10 mouse cellular contexts compared by ENCODE assay signal in the genomic region with DNA sequence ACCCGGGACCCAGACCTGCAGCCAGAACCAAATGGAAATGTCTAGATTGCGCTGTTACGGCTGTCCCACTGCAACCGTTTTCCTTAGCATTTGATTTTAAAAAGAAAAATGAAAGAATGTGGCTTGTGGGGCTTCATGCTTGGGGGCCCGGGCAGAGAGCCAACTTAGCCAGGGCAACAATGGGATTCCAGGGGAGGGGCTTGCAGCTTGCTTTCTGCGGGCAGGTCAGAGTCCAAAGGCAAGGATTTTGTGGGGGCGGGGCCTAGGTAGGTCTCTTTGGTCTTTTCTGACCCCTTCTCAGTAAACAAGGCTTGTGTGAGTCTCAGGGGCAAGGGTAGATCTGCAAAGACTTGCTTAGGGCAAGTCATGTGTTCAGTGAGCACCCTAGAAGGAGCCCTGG.
DNase-seq lines count a peak whose midpoint lies in the region; ATAC-seq and TF ChIP-seq lines count a peak whose summit lies in the region.
"Had no signal": no experiment of that assay in that cellular context is flagged by ENCODE, and none has a peak within 500 bp of the region (broad histone marks: within the 10 kb centered on the region; RNA-seq: fewer than 3 reads in every experiment).

No protein-coding gene starts in this region.

- ATAC-seq in heart, embryonic 14.5 days (ENCODE audit: insufficient number of reproducible peaks, insufficient read depth, low FRiP score, low read depth) = no peak
- no peak for ATAC-seq in embryonic facial prominence, embryonic 12.5 days (ENCODE audit: insufficient number of reproducible peaks, insufficient read depth, low FRiP score, low TSS enrichment)
- ATAC-seq in liver, postnatal 0 days = no peak

- WGBS in heart, embryonic 14.5 days = 11% methylated on average over 7 of the region's 7 CpGs
- 5% methylated on average over 7 of the region's 7 CpGs for WGBS in embryonic facial prominence, embryonic 12.5 days
- WGBS in liver, postnatal 0 days (ENCODE audit: insufficient replicate concordance) = 15% methylated on average over 7 of the region's 7 CpGs

- peaks cover 8 to 10% of the 10 kb centered on the region in 2 experiments; a peak in 2 of 4 replicates for H3K4me1 ChIP-seq in heart, embryonic 14.5 days (ENCODE audit: control insufficient read depth in 2 of 2, insufficient read depth in 2 of 2, low read length in 2 of 2)
- H3K4me1 ChIP-seq in embryonic facial prominence, embryonic 12.5 days = peaks cover 13% of the 10 kb centered on the region
- H3K4me1 ChIP-seq in liver, postnatal 0 days (ENCODE audit: insufficient read depth) = peaks cover 10% of the 10 kb centered on the region; the same call in 1 of the 2 replicates

- H3K9me3 ChIP-seq in heart, embryonic 14.5 days (ENCODE audit: control insufficient read depth, low read length) = no peaks in the 10 kb centered on the region
- no peaks in the 10 kb centered on the region for H3K9me3 ChIP-seq in embryonic facial prominence, embryonic 12.5 days
- no peaks in the 10 kb centered on the region for H3K9me3 ChIP-seq in liver, postnatal 0 days (ENCODE audit: low read length)

- H3K36me3 ChIP-seq in heart, embryonic 14.5 days (ENCODE audit: control insufficient read depth, insufficient read depth, low read length) = no peaks in the 10 kb centered on the region
- no peaks in the 10 kb centered on the region for H3K36me3 ChIP-seq in embryonic facial prominence, embryonic 12.5 days
- H3K36me3 ChIP-seq in liver, postnatal 0 days (replicated peaks; ENCODE audit: insufficient read depth, low read length) = no peaks in the 10 kb centered on the region
- H3K36me3 ChIP-seq: G1E had no signal

- H3K9ac ChIP-seq in heart, embryonic 14.5 days (ENCODE audit: low read length) = peak overlapping the region; percentile 65; the same call in 1 of the 2 replicates
- H3K9ac ChIP-seq in embryonic facial prominence, embryonic 12.5 days = no peak overlapping the region
- H3K9ac ChIP-seq in liver, postnatal 0 days (replicated peaks) = no peak overlapping the region

- no peak for TF ChIP-seq CTCF in liver, postnatal 0 days (IDR thresholded peaks at IDR 0.05; ENCODE audit: low read depth)

- peak overlapping the region; percentile 99 for H3K4me2 ChIP-seq in heart, embryonic 14.5 days (ENCODE audit: low read length)
- H3K4me2 ChIP-seq in embryonic facial prominence, embryonic 12.5 days (replicated peaks) = peak overlapping the region; percentile 100
- H3K4me2 ChIP-seq in liver, postnatal 0 days (ENCODE audit: low read depth, low read length) = peak overlapping the region; percentile 90

- H3K27ac ChIP-seq in heart, embryonic 14.5 days (replicated peaks in 1 of 2; ENCODE audit: control insufficient read depth in 1 of 2, insufficient read depth in 1 of 2, low read depth in 2 of 2, low read length in 2 of 2) = no peak overlapping the region
- H3K27ac ChIP-seq in embryonic facial prominence, embryonic 12.5 days = no peak overlapping the region
- H3K27ac ChIP-seq in liver, postnatal 0 days (ENCODE audit: low read depth) = no peak overlapping the region

- no peak for TF ChIP-seq EP300 in liver, postnatal 0 days (IDR thresholded peaks at IDR 0.05; ENCODE audit: low read depth)

- no peak for DNase-seq in heart, adult 18-20 months
- peak; percentile 93 for DNase-seq in kidney, adult 9 months
- DNase-seq in liver, postnatal 0 days = no peak
- DNase-seq in urinary bladder, postnatal 14 days (ENCODE audit: low spot score) = no peak
- DNase-seq in cerebellum, adult 9-10 months = no peak
- DNase-seq in spleen, adult 18-20 months = no peak
- DNase-seq: cerebellum, adult 11 months had no signal

- peak overlapping the region; percentile 63 to 70 for H3K4me3 ChIP-seq in heart, embryonic 14.5 days (ENCODE audit: control insufficient read depth in 1 of 2, insufficient read depth in 1 of 2, low read depth in 1 of 2, low read length in 2 of 2)
- peak overlapping the region; percentile 58; the same call in 1 of the 2 replicates for H3K4me3 ChIP-seq in embryonic facial prominence, embryonic 12.5 days
- H3K4me3 ChIP-seq in liver, postnatal 0 days (ENCODE audit: low read depth, low read length) = peak overlapping the region; percentile 51; the same call in 1 of the 2 replicates

- peaks cover 6% of the 10 kb centered on the region for H3K27me3 ChIP-seq in heart, embryonic 14.5 days (ENCODE audit: control insufficient read depth, insufficient read depth, low read length)
- H3K27me3 ChIP-seq in embryonic facial prominence, embryonic 12.5 days = peaks cover 56% of the 10 kb centered on the region
- peaks cover 23% of the 10 kb centered on the region for H3K27me3 ChIP-seq in liver, postnatal 0 days (ENCODE audit: insufficient read depth, low read length)
